Mouse (Mus musculus): ENCODE measurements around the gene Bik.

GRCm38 (mm10) chr15:83582931-83583330, 56.3 kb downstream of the Bik start:
- TF ChIP-seq CTCF (IDR thresholded peaks at IDR 0.05; ENCODE audit: extremely low read depth, insufficient read depth, insufficient read length, insufficient replicate concordance), result no peak
- TF ChIP-seq POLR2A (IDR thresholded peaks at IDR 0.05; ENCODE audit: low read depth, low read length), result no peak
